Mouse (Mus musculus) heart, adult 18-20 months (tissue): ENCODE results near the gene Klhdc9. TPM values are rescaled to one million over a fixed set of nuclear protein-coding genes. Genes with fewer than 3 reads are reported as not detected.

Experiments used
- DNase-seq, 2 experiments: peaks; one replicate each; pipeline ENCODE4 v3.0.0; 2021 to 2022; ENCODE audit warnings: mixed read lengths in 1 of 2
- long read RNA-seq, 2 experiments: library from polyadenylated mRNA; stranded (forward); transcript quantifications; one replicate each; pipeline ENCODE4 v2.0.0; 2021
- total RNA-seq, 2 experiments: library from RNA; stranded (reverse); gene quantifications; 2 replicates each; pipeline ENCODE4 v1.2.3; 2021

Klhdc9 gene
- total RNA-seq, result not detected
- long read RNA-seq, experiment 1, partial matches to known transcripts, result 0 of 2 reads
- long read RNA-seq, experiment 1, other reads (novel, unspliced or antisense), result 1 of 2 reads
- long read RNA-seq, experiment 2, result 0 reads

GRCm38 (mm10) chr1:171360656-171361055 is at the start of gene Klhdc9:
TSS of gene Klhdc9 (minus strand) at chr1:171360798.
- peak; percentile 78 to 82 for DNase-seq

- no peak for DNase-seq
Observed at GRCm38 (mm10) chr1:171410231-171410630, 49.6 kb upstream of the Klhdc9 start.

- no peak for DNase-seq
Observed at GRCm38 (mm10) chr1:171407263-171407662, 46.7 kb upstream of the Klhdc9 start.

- DNase-seq, result no peak
Observed at GRCm38 (mm10) chr1:171402991-171403390, 42.4 kb upstream of the Klhdc9 start.

GRCm38 (mm10) chr1:171401821-171402220 is 41.2 kb upstream of the Klhdc9 start:
- no peak for DNase-seq

GRCm38 (mm10) chr1:171390101-171390500 is 29.5 kb upstream of the Klhdc9 start:
- DNase-seq, result peak; percentile 24 to 79

GRCm38 (mm10) chr1:171388376-171389102 is 27.9 kb upstream of the Klhdc9 start, which contains the start of gene Arhgap30:
TSS of gene Arhgap30 (plus strand) at chr1:171388954.
- peak; percentile 34 to 87 for DNase-seq

GRCm38 (mm10) chr1:171387099-171387498 is 26.5 kb upstream of the Klhdc9 start:
- no peak for DNase-seq

- no peak for DNase-seq
Observed at GRCm38 (mm10) chr1:171385171-171385570, 24.6 kb upstream of the Klhdc9 start.

- no peak for DNase-seq
Observed at GRCm38 (mm10) chr1:171384361-171384760, 23.8 kb upstream of the Klhdc9 start.

- peak in 1 of 2 experiments; percentile 23 for DNase-seq
Observed at GRCm38 (mm10) chr1:171382096-171382620, 21.6 kb upstream of the Klhdc9 start.

- peak; percentile 86 to 90 for DNase-seq
Observed at GRCm38 (mm10) chr1:171379935-171380599, 19.5 kb upstream of the Klhdc9 start.

GRCm38 (mm10) chr1:171378298-171378697 is 17.7 kb upstream of the Klhdc9 start:
- no peak for DNase-seq

- no peak for DNase-seq
Observed at GRCm38 (mm10) chr1:171375646-171376097, 15.1 kb upstream of the Klhdc9 start.

GRCm38 (mm10) chr1:171373946-171374345 is 13.3 kb upstream of the Klhdc9 start:
- no peak for DNase-seq

GRCm38 (mm10) chr1:171372880-171373279 is 12.3 kb upstream of the Klhdc9 start:
- DNase-seq, result no peak

GRCm38 (mm10) chr1:171369845-171370556 is 9.4 kb upstream of the Klhdc9 start, which contains the start of gene Nectin4:
TSS of gene Nectin4 (plus strand) at chr1:171370099.
- peak in 1 of 2 experiments; percentile 39 for DNase-seq

GRCm38 (mm10) chr1:171365934-171366333 is 5.3 kb upstream of the Klhdc9 start:
- DNase-seq, result peak in 1 of 2 experiments; percentile 27

GRCm38 (mm10) chr1:171361106-171362103 is 807 bp upstream of the Klhdc9 start:
- DNase-seq, result peak; percentile 75 to 80

- no peak for DNase-seq
Observed at GRCm38 (mm10) chr1:171360253-171360652, 345 bp downstream of the Klhdc9 start.

GRCm38 (mm10) chr1:171358421-171358820 is 2.2 kb downstream of the Klhdc9 start:
- DNase-seq, result peak in 1 of 2 experiments; percentile 26
